Mouse (Mus musculus) CH12.LX (cell line): ENCODE measurements around the gene Clcf1. TPM values are rescaled to one million over a fixed set of nuclear protein-coding genes. Genes with fewer than 3 reads are reported as not detected.

Experiments used
- DNase-seq: peaks from one replicate; pipeline ENCODE4 v3.0.0-alpha.2; 2013; ENCODE audit errors: extremely low read depth
- H3K27ac ChIP-seq: 2 replicates; pipeline ENCODE4 v1.5.1; 2012; ENCODE audit warnings: low read depth, mild to moderate bottlenecking, control low read depth, moderate library complexity; ENCODE audit not compliant: insufficient read depth
- H3K27me3 ChIP-seq: replicated peaks from 2 replicates; pipeline ENCODE3; 2012; ENCODE audit warnings: inconsistent platforms
- H3K36me3 ChIP-seq, 2 experiments: replicated peaks in 1 of 2; 2 replicates each; pipeline versions ENCODE3 to v1.6.1; 2012; ENCODE audit warnings: inconsistent platforms in 1 of 2, low read length in 1 of 2, mild to moderate bottlenecking in 1 of 2, mixed read lengths in 1 of 2, moderate library complexity in 1 of 2; ENCODE audit not compliant: control insufficient read depth in 1 of 2, insufficient read depth in 1 of 2
- H3K4me1 ChIP-seq, 2 experiments: 2 replicates each; pipeline ENCODE4 v1.6.1; 2012; ENCODE audit warnings: inconsistent platforms in 1 of 2, moderate library complexity in 1 of 2; ENCODE audit not compliant: insufficient read depth in 2 of 2, control insufficient read depth in 1 of 2
- H3K4me2 ChIP-seq: 2 replicates; pipeline ENCODE4 v1.6.1; 2012; ENCODE audit warnings: low read depth, mild to moderate bottlenecking, control low read depth; ENCODE audit not compliant: poor library complexity, insufficient read depth, severe bottlenecking
- H3K4me3 ChIP-seq, 3 experiments: fragments of 150-350 bp in 1 of 3; sonication (generic) in 1 of 3; replicated peaks in 1 of 3; 2 replicates each; pipeline versions ENCODE3 to v1.5.1; 2011 to 2012; ENCODE audit warnings: low read depth in 2 of 3, low read length in 2 of 3, mild to moderate bottlenecking in 2 of 3, moderate library complexity in 2 of 3, control low read depth in 1 of 3, improper control_type of control experiment in 1 of 3, inconsistent platforms in 1 of 3, mixed read lengths in 1 of 3; ENCODE audit not compliant: poor library complexity in 1 of 3
- H3K79me2 ChIP-seq: replicated peaks from 2 replicates; pipeline ENCODE4 v1.6.1; 2012; ENCODE audit warnings: mild to moderate bottlenecking, moderate library complexity; ENCODE audit not compliant: control insufficient read depth, poor library complexity, insufficient read depth, severe bottlenecking; ENCODE audit errors: extremely low read depth
- H3K9ac ChIP-seq: 2 replicates; pipeline ENCODE4 v1.6.1; 2012; ENCODE audit warnings: low read depth, mild to moderate bottlenecking, control low read depth, moderate library complexity; ENCODE audit not compliant: insufficient read depth
- H3K9me3 ChIP-seq: replicated peaks from 2 replicates; pipeline ENCODE3; 2012; ENCODE audit warnings: low read length, inconsistent platforms, mixed read lengths
- BHLHE40 ChIP-seq: IDR thresholded peaks from 2 replicates; pipeline ENCODE4 v1.6.1; 2011; ENCODE audit warnings: mild to moderate bottlenecking, low read depth, low read length, improper control_type of control experiment
- CHD2 ChIP-seq: IDR thresholded peaks from 2 replicates; pipeline ENCODE4 v1.6.1; 2011; ENCODE audit warnings: low read length, improper control_type of control experiment
- CTCF ChIP-seq, 2 experiments: IDR thresholded peaks in 1 of 2; conservative IDR thresholded peaks in 1 of 2; 2 replicates each; pipeline ENCODE4 v1.5.1; 2011 to 2012; ENCODE audit warnings: low read depth in 2 of 2, low read length in 2 of 2, improper control_type of control experiment in 1 of 2, inconsistent platforms in 1 of 2, mild to moderate bottlenecking in 1 of 2, moderate library complexity in 1 of 2
- E2F4 ChIP-seq: IDR thresholded peaks from 2 replicates; pipeline ENCODE4 v1.6.1; 2011; ENCODE audit warnings: low read depth, low read length, improper control_type of control experiment; ENCODE audit not compliant: insufficient replicate concordance
- ELF1 ChIP-seq: IDR thresholded peaks from 2 replicates; pipeline ENCODE4 v1.6.1; 2014; ENCODE audit warnings: low read depth, mild to moderate bottlenecking, inconsistent platforms, low read length, improper control_type of control experiment
- EP300 ChIP-seq: IDR thresholded peaks from 2 replicates; pipeline ENCODE4 v1.6.1; 2011; ENCODE audit warnings: low read length, improper control_type of control experiment
- ETS1 ChIP-seq: conservative IDR thresholded peaks from 2 replicates; pipeline ENCODE4 v1.6.1; 2012; ENCODE audit warnings: low read depth, mild to moderate bottlenecking, inconsistent platforms, low read length, improper control_type of control experiment, moderate library complexity
- GABPA ChIP-seq: IDR thresholded peaks from 2 replicates; pipeline ENCODE4 v1.6.1; 2012; ENCODE audit warnings: low read depth, low read length, improper control_type of control experiment, inconsistent platforms; ENCODE audit not compliant: insufficient replicate concordance
- KAT2A ChIP-seq: IDR thresholded peaks from 2 replicates; pipeline ENCODE4 v1.6.1; 2012; ENCODE audit warnings: low read length, improper control_type of control experiment, inconsistent platforms; ENCODE audit not compliant: insufficient replicate concordance
- MAX ChIP-seq: IDR thresholded peaks from 2 replicates; pipeline ENCODE4 v1.6.1; 2011; ENCODE audit warnings: low read length, improper control_type of control experiment
- MYC ChIP-seq: IDR thresholded peaks from 2 replicates; pipeline ENCODE4 v1.6.1; 2011; ENCODE audit warnings: low read depth, mild to moderate bottlenecking, improper control_type of control experiment, low read length
- NRF1 ChIP-seq: IDR thresholded peaks from 2 replicates; pipeline ENCODE4 v1.6.1; 2014; ENCODE audit warnings: low read depth, mild to moderate bottlenecking, inconsistent platforms, low read length, improper control_type of control experiment, moderate library complexity
- POLR2A ChIP-seq: IDR thresholded peaks from 2 replicates; pipeline ENCODE4 v1.6.1; 2011; ENCODE audit warnings: low read depth, mild to moderate bottlenecking, improper control_type of control experiment, low read length
- RAD21 ChIP-seq: IDR thresholded peaks from 2 replicates; pipeline ENCODE4 v1.6.1; 2011; ENCODE audit warnings: low read depth, mild to moderate bottlenecking, low read length, improper control_type of control experiment, moderate library complexity
- RCOR1 ChIP-seq: conservative IDR thresholded peaks from 2 replicates; pipeline ENCODE4 v1.6.1; 2012; ENCODE audit warnings: low read depth, mild to moderate bottlenecking, inconsistent platforms, low read length, improper control_type of control experiment
- TBP ChIP-seq: conservative IDR thresholded peaks from 2 replicates; pipeline ENCODE4 v1.6.1; 2011; ENCODE audit warnings: low read depth, low read length, improper control_type of control experiment
- USF1 ChIP-seq: IDR thresholded peaks from 2 replicates; pipeline ENCODE4 v1.6.1; 2014; ENCODE audit warnings: low read depth, mild to moderate bottlenecking, inconsistent platforms, low read length, improper control_type of control experiment
- USF2 ChIP-seq: conservative IDR thresholded peaks from 2 replicates; pipeline ENCODE4 v1.6.1; 2011; ENCODE audit warnings: low read depth, low read length, improper control_type of control experiment
- ZMIZ1 ChIP-seq: IDR thresholded peaks from 2 replicates; pipeline ENCODE4 v1.6.1; 2012; ENCODE audit warnings: low read depth, mild to moderate bottlenecking, inconsistent platforms, low read length, improper control_type of control experiment
- dilution Hi-C: fragments of 300-500 bp; cut with MboI; formaldehyde crosslinking; loops from 2 replicates; pipeline ENCODE4 v1.14.3; 2020; ENCODE audit warnings: low sequenced_read_pairs; ENCODE audit not compliant: extremely low pct_unique_long_range_greater_than_20kb, extremely low pct_ligation_motif_present
- in situ Hi-C: fragments of 300-500 bp; cut with MboI; formaldehyde crosslinking; loops from 3 replicates; pipeline ENCODE4 v1.14.3; 2019; ENCODE audit warnings: low sequenced_read_pairs, low pct_ligation_motif_present, low pct_unique_long_range_greater_than_20kb, mixed read lengths
- polyA plus RNA-seq: library from polyadenylated mRNA; unstranded; fragments of >175 nt; gene quantifications from 2 replicates; pipeline ENCODE4 v1.2.1, GENCODE M21; 2012; ENCODE audit warnings: low read depth; ENCODE audit not compliant: insufficient read length
- total RNA-seq, 2 experiments: library from RNA; depleted of rRNA; stranded (reverse); fragments of 300-350 nt in 1 of 2; fragments of >200 nt in 1 of 2; gene quantifications; 2 replicates each; pipeline ENCODE4 v1.2.3; 2012 to 2014

Gene Clcf1
- total and polyA plus RNA-seq, 3 experiments = 0.09 to 1.0 (median 0.28) TPM

GRCm38 (mm10) chr19:4194021-4194724 is 19.9 kb upstream of the Clcf1 start:
- Histone ChIP-seq H3K4me2 (peak overlapping the region; percentile 52; the same call in 1 of the 2 replicates), H3K9me3 (no peaks in the 10 kb centered on the region), H3K27ac (0 out of 2 replicates have a peak overlapping the region, but pooled peaks have one; percentile 11), H3K4me1 (peaks cover 11 to 55% of the 10 kb centered on the region in 2 experiments), H3K4me3 (no peak overlapping the region), H3K27me3 (no peaks in the 10 kb centered on the region), H3K36me3 (peaks cover 46 to 63% of the 10 kb centered on the region in 2 experiments), H3K79me2 (peaks cover 38% of the 10 kb centered on the region), H3K9ac (no peak overlapping the region)
- dilution Hi-C loops (no loop called here), in situ Hi-C loops (no loop called here)
- no peak for DNase-seq
- TF ChIP-seq ELF1 (no peak), USF2 (no peak), RAD21 (no peak), CTCF (conservative IDR thresholded peaks at IDR 0.05 in 1 of 2, IDR thresholded peaks at IDR 0.05 in 1 of 2; ENCODE audit: low read depth in 2 of 2, low read length in 2 of 2) (no peak), MAX (no peak), ETS1 (no peak), ZMIZ1 (no peak), E2F4 (no peak), POLR2A (no peak), USF1 (no peak), MYC (no peak), CHD2 (no peak), NRF1 (no peak), BHLHE40 (no peak), KAT2A (no peak), RCOR1 (no peak), TBP (no peak), GABPA (no peak)

- no peak overlapping the region for H3K4me2 ChIP-seq
- TF ChIP-seq EP300 (no peak), ZMIZ1 (peak; percentile 63), POLR2A (0 out of 2 replicates have a peak, but pooled peaks have one; percentile 22)
- H3K79me2 ChIP-seq = peaks cover 29% of the 10 kb centered on the region
- peaks cover 6 to 60% of the 10 kb centered on the region in 2 experiments for H3K4me1 ChIP-seq
- H3K36me3 ChIP-seq = peaks cover 51 to 70% of the 10 kb centered on the region in 2 experiments
- no peaks in the 10 kb centered on the region for H3K27me3 ChIP-seq
- in situ Hi-C loops = no loop called here
- no peak for DNase-seq
- H3K27ac ChIP-seq = no peak overlapping the region
- H3K9me3 ChIP-seq = no peaks in the 10 kb centered on the region
- no peak overlapping the region for H3K4me3 ChIP-seq
- dilution Hi-C loops = no loop called here
- H3K9ac ChIP-seq = no peak overlapping the region
These were observed 19.0 kb upstream of the Clcf1 start for GRCm38 (mm10) chr19:4194776-4195650.
